Mouse (Mus musculus): ENCODE measurements around the gene Gatc. TPM values are rescaled to one million over a fixed set of nuclear protein-coding genes. Genes with fewer than 3 reads are reported as not detected.

Gene Gatc
- total RNA-seq, 2 experiments from 2014 or later = 16.9 to 17.6 TPM

GRCm38 (mm10) chr5:115300792-115301614 lies 40.0 kb downstream of the Gatc start, which contains the start of gene Dynll1:
TSS of gene Dynll1 (minus strand) at chr5:115300999.
- DNase-seq (ENCODE audit: low spot score) = peak; percentile 97
- intact Hi-C loops (cut with DNase I) = loop anchor here (2.0 kb wide), 1 partner anchor 40 kb away; the partner anchor contains the start of genes Gatc and Triap1

GRCm38 (mm10) chr5:115300035-115300744 lies 40.8 kb downstream of the Gatc start:
- intact Hi-C loops (cut with DNase I) = loop anchor here (2.0 kb wide), 1 partner anchor 41 kb away; the partner anchor contains the start of genes Gatc and Triap1
- DNase-seq (ENCODE audit: low spot score) = peak; percentile 41

- DNase-seq (ENCODE audit: low spot score) = no peak
- intact Hi-C loops (cut with DNase I) = no loop called here
These were observed 44.6 kb downstream of the Gatc start for GRCm38 (mm10) chr5:115296347-115296746.

- intact Hi-C loops (cut with DNase I) = no loop called here
- no peak for DNase-seq (ENCODE audit: low spot score)
These were observed 46.8 kb downstream of the Gatc start for GRCm38 (mm10) chr5:115294173-115294572.

GRCm38 (mm10) chr5:115284735-115285134 lies 56.2 kb downstream of the Gatc start:
- no peak for DNase-seq (ENCODE audit: low spot score)
- intact Hi-C loops (cut with DNase I) = loop anchor here (5.0 kb wide), 1 partner anchor 58 kb away; the partner anchor contains the start of genes Gatc and Triap1

Other genes with a start within 250 kb of the Gatc start
- not detected for gene Gm10401, start 242.9 kb downstream of the Gatc start, total RNA-seq (2021)
- 100 to 1,000 TPM; 189 to 199 TPM for gene Acads, start 221.8 kb downstream of the Gatc start, total RNA-seq (2021)
- 10 to 100 TPM; 18.9 to 21.9 TPM for gene Unc119b, start 206.2 kb downstream of the Gatc start, total RNA-seq (2021)
- 10 to 100 TPM; 74.6 to 75.8 TPM for gene Mlec, start 183.0 kb downstream of the Gatc start, total RNA-seq (2021)
- gene Cabp1, start 146.8 kb downstream of the Gatc start, total RNA-seq (2021) = 1 to 10 TPM; 2.7 to 3.0 TPM
- 10 to 100 TPM; 31.6 to 37.8 TPM for gene Pop5, start 105.3 kb downstream of the Gatc start, total RNA-seq (2021)
- gene Rnf10, start 68.3 kb downstream of the Gatc start, total RNA-seq (2021) = 100 to 1,000 TPM; 389 to 406 TPM
- gene Coq5, start 61.5 kb downstream of the Gatc start, total RNA-seq (2021) = 100 to 1,000 TPM; 159 to 164 TPM
- 100 to 1,000 TPM in 1 of 2 experiments, 10 to 100 TPM in 1; 90.1 to 120 TPM for gene Dynll1, start 40.2 kb downstream of the Gatc start, total RNA-seq (2021)
- 10 to 100 TPM; 18.5 to 20.6 TPM for gene Srsf9, start 14.0 kb downstream of the Gatc start, total RNA-seq (2021)
- 10 to 100 TPM; 23.8 to 26.2 TPM for gene Triap1, start within 50 bp of the Gatc start, total RNA-seq (2021)
- gene Cox6a1, start 7.8 kb upstream of the Gatc start, total RNA-seq (2021) = 100 to 1,000 TPM; 282 to 287 TPM
- gene Msi1, start 88.4 kb upstream of the Gatc start, total RNA-seq (2021) = 1 to 10 TPM in 1 of 2 experiments, under 1 TPM in 1; 0.98 to 1.3 TPM
- not detected for gene Pla2g1b, start 125.1 kb upstream of the Gatc start, total RNA-seq (2021)
- gene Sirt4, start 143.5 kb upstream of the Gatc start, total RNA-seq (2021) = 10 to 100 TPM; 16.8 to 18.5 TPM
- 10 to 100 TPM; 34.4 to 39.5 TPM for gene Pxn, start 165.5 kb upstream of the Gatc start, total RNA-seq (2021)
- 100 to 1,000 TPM; 651 to 667 TPM for gene Rplp0, start 218.3 kb upstream of the Gatc start, total RNA-seq (2021)
- 10 to 100 TPM; 38.4 to 42.8 TPM for gene Gcn1l1, start 224.1 kb upstream of the Gatc start, total RNA-seq (2021)

Measured in heart, postnatal 25 days (tissue).